Mouse (Mus musculus) small intestine, adult 2 months (tissue): ENCODE measurements around the gene Rnf130. TPM values are rescaled to one million over a fixed set of nuclear protein-coding genes. Genes with fewer than 3 reads are reported as not detected.
"Not testable (repeated sequence)": the region's sequence is repeated elsewhere in the genome, so short reads cannot be mapped to it uniquely, and the experiment has no call there.

Source experiments
- H3K27ac ChIP-seq: fragments of 200-500 bp; 2 replicates; pipeline ENCODE4 v1.5.1; 2012; ENCODE audit warnings: low read depth, low read length, control low read depth, inconsistent platforms; ENCODE audit not compliant: insufficient read depth
- H3K27me3 ChIP-seq: fragments of 200-500 bp; 2 replicates; pipeline ENCODE4 v1.6.1; 2012; ENCODE audit warnings: mild to moderate bottlenecking, moderate library complexity, low read length, inconsistent platforms; ENCODE audit not compliant: control insufficient read depth, insufficient read depth
- H3K36me3 ChIP-seq: fragments of 200-500 bp; 2 replicates; pipeline ENCODE4 v1.6.1; 2012; ENCODE audit warnings: mild to moderate bottlenecking, low read length, control low read depth, inconsistent platforms; ENCODE audit not compliant: control insufficient read depth, insufficient read depth
- H3K4me1 ChIP-seq: fragments of 200-500 bp; 2 replicates; pipeline ENCODE4 v1.6.1; 2012; ENCODE audit warnings: low read length, inconsistent platforms, mixed read lengths; ENCODE audit not compliant: control insufficient read depth, insufficient read depth, insufficient read length
- H3K4me3 ChIP-seq: fragments of 200-500 bp; 2 replicates; pipeline ENCODE4 v1.5.1; 2012; ENCODE audit warnings: low read depth, mild to moderate bottlenecking, control low read depth, inconsistent platforms, low read length, moderate library complexity
- CTCF ChIP-seq: fragments of 200-500 bp; IDR thresholded peaks from 2 replicates; pipeline ENCODE4 v1.5.1; 2012; ENCODE audit warnings: low read depth, mild to moderate bottlenecking, control low read depth, inconsistent platforms, low read length, moderate library complexity, mixed read lengths; ENCODE audit not compliant: insufficient replicate concordance, insufficient read length; ENCODE audit errors: extremely low read depth
- POLR2A ChIP-seq: fragments of 200-500 bp; IDR thresholded peaks from 2 replicates; pipeline ENCODE4 v1.6.1; 2012; ENCODE audit warnings: low read depth, mild to moderate bottlenecking, control low read depth, inconsistent platforms, low read length, moderate library complexity
- WGBS: fragments of 180-500 bp; shearing (Covaris S2); methylation state at CpG from one replicate; pipeline ENCODE4 v1.1.7; 2018; 5-methylcytosine and 5-hydroxymethylcytosine counted together
- polyA plus RNA-seq: library from polyadenylated mRNA; depleted of rRNA; stranded (reverse); fragments of >200 nt; gene quantifications from 2 replicates; pipeline ENCODE4 v1.2.3, GENCODE M21; 2012

Rnf130 gene
- polyA plus RNA-seq, 1 experiment: 29.8 TPM

GRCm38 (mm10) chr11:50098961-50099481 lies 73.9 kb downstream of the Rnf130 start:
- WGBS: 88% methylated on average over 8 of the region's 8 CpGs
- Histone ChIP-seq H3K27ac (no peak overlapping the region), H3K4me1 (no peaks in the 10 kb centered on the region), H3K4me3 (no peak overlapping the region), H3K36me3 (no peaks in the 10 kb centered on the region), H3K27me3 (no peaks in the 10 kb centered on the region)
- TF ChIP-seq CTCF (no peak), POLR2A (no peak)

- no peak for TF ChIP-seq POLR2A
- no peak for TF ChIP-seq CTCF
- Histone ChIP-seq H3K4me3 (no peak overlapping the region), H3K27me3 (no peaks in the 10 kb centered on the region), H3K27ac (no peak overlapping the region), H3K36me3 (no peaks in the 10 kb centered on the region), H3K4me1 (no peaks in the 10 kb centered on the region)
- 84% methylated on average over 2 of the region's 2 CpGs for WGBS
Observed at GRCm38 (mm10) chr11:50099692-50100091, 74.5 kb downstream of the Rnf130 start.

GRCm38 (mm10) chr11:50100548-50101307 lies 75.6 kb downstream of the Rnf130 start:
- Histone ChIP-seq H3K27ac (no peak overlapping the region), H3K4me3 (no peak overlapping the region), H3K36me3 (no peaks in the 10 kb centered on the region), H3K4me1 (no peaks in the 10 kb centered on the region), H3K27me3 (no peaks in the 10 kb centered on the region)
- WGBS: 71% methylated on average over 2 of the region's 2 CpGs
- TF ChIP-seq POLR2A: no peak
- TF ChIP-seq CTCF: no peak

GRCm38 (mm10) chr11:50101962-50102361 lies 76.8 kb downstream of the Rnf130 start:
- 88% methylated on average over 4 of the region's 4 CpGs for WGBS
- H3K27ac ChIP-seq, H3K4me1 ChIP-seq, H3K4me3 ChIP-seq, H3K27me3 ChIP-seq, H3K36me3 ChIP-seq: not testable (repeated sequence)

GRCm38 (mm10) chr11:50104016-50104415 lies 78.9 kb downstream of the Rnf130 start:
- Histone ChIP-seq H3K36me3 (no peaks in the 10 kb centered on the region), H3K27ac (no peak overlapping the region), H3K4me1 (peaks cover 4% of the 10 kb centered on the region; the same call in 1 of the 2 replicates), H3K27me3 (no peaks in the 10 kb centered on the region), H3K4me3 (no peak overlapping the region)
- TF ChIP-seq CTCF: no peak
- TF ChIP-seq POLR2A: no peak
- WGBS: 84% methylated on average over 6 of the region's 6 CpGs

GRCm38 (mm10) chr11:50105237-50105636 lies 80.1 kb downstream of the Rnf130 start:
- Histone ChIP-seq H3K4me1 (peaks cover 8% of the 10 kb centered on the region; the same call in 1 of the 2 replicates), H3K27me3 (no peaks in the 10 kb centered on the region), H3K27ac (no peak overlapping the region), H3K4me3 (no peak overlapping the region), H3K36me3 (no peaks in the 10 kb centered on the region)
- no peak for TF ChIP-seq CTCF
- TF ChIP-seq POLR2A: no peak
- WGBS: 84% methylated on average over 5 of the region's 5 CpGs

GRCm38 (mm10) chr11:50106024-50106423 lies 80.9 kb downstream of the Rnf130 start:
- Histone ChIP-seq H3K4me1 (peaks cover 8% of the 10 kb centered on the region; the same call in 1 of the 2 replicates), H3K4me3 (no peak overlapping the region), H3K27ac (no peak overlapping the region), H3K27me3 (no peaks in the 10 kb centered on the region), H3K36me3 (no peaks in the 10 kb centered on the region)
- 61% methylated on average over 7 of the region's 7 CpGs for WGBS
- TF ChIP-seq POLR2A: no peak
